Mouse (Mus musculus): ENCODE data around the gene Arl9.

DNA sequence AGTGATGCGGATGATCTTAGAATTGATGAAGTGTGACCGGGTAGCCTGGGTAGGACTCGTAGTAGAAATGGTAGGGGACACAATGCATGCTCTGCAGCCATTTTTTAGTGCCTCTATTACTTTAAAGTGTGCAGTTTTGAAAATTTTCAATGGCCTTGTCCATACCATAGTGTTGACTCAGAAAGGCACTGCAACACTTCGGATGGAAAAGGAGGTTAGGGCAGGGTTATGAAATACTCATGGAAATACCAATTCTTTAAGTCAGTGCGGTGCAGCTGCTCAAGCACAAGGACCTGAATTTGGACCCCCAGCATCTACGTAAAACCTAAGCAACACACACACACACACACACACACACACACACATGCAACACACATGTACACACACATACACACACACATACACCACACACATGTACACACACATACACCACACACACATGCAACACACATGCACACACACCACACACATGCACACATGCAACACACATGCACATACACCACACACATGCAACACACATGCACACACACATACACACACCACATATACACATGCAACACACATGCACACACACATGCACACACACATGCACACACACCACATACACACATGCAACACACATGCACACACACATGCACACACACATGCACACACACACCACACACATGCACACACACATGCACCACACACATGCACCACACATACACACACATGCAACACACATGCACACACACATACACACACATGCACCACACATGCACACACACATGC lies at the start of gene Arl9:
- no peak for TF ChIP-seq CTCF (IDR thresholded peaks at IDR 0.05; ENCODE audit: low read depth)
- TF ChIP-seq EP300 (IDR thresholded peaks at IDR 0.05; ENCODE audit: low read depth) = no peak

Data from liver, embryonic 14.5 days (tissue).